Mouse (Mus musculus): ENCODE measurements around the gene Efcab9. TPM values are rescaled to one million over a fixed set of nuclear protein-coding genes. Genes with fewer than 3 reads are reported as not detected.
A peak's percentile ranks its signal among the peaks of the same experiment; 100 is the strongest.

Efcab9 gene
- total RNA-seq (2015; ENCODE audit: low replicate concordance), result not detected in 2 replicates
- not detected in 2 replicates for total RNA-seq (2017; ENCODE audit: low replicate concordance)

DNA sequence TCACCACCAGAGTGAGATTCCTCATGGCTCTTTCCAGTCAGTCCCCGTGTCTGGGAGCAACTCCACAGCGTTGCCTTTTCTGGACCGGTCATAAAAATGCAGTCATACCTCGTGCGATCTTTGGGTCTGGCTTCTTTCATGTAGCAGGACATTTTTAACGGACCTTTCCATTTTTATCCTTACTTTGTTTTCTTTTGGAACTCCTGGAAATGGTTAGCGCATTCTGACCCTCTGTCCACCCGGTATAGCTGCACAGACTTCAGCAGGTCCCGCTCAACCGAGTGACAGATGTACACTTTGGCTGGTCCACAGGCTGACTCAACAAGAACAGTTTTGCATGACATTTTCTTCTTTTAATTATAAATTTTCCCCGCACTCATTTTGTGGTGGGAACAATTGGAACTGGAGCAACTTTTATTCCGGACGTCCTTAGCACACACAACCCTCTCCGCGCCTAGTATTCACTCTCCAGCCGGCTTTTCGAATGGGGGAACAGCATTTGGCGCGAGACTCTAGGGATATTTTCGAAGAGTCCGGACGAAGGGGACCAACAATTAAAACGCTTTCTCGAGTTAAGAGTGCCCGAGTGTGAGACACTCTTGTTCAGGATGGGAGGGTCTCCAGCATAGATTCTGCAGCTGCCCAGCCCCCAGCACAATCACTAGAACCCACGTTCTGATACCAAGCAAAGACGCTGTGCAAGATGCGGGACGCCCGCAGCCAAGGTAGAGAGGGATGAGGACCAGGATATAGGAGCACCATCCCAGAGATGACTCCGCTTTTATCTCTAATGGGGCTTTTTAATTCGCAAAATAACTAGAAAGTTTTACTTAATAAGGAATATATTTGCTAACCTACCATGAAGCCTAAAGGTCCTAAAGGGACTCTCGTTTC, at the start of gene Efcab9:
Gene Efcab9 (minus strand): TSS at position 211 of the 894 bp plus-strand sequence.
- ATAC-seq (replicated peaks; ENCODE audit: low FRiP score, poor library complexity, severe bottlenecking), result no peak

DNA sequence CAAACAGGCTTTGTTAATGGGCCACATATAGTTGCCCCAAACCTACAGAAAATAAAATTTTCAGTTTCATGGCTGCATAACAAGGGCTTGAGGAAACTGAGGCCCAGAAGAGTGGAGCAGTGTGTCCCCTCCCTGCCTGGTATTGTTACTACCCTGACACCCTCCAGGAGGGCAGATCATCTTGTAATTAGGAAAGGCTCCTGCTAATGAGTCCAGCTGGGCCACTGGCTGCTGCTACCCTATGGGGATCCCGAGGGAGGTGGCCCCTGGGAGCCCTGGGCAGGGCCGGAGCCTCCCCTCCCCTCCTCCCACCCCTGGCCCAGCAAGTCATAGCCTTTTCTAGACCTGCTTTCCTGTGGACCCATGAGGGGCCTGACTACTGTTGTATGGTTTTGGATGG, 49.1 kb upstream of the Efcab9 start:
- ATAC-seq (replicated peaks; ENCODE audit: low FRiP score, poor library complexity, severe bottlenecking), result no peak

DNA sequence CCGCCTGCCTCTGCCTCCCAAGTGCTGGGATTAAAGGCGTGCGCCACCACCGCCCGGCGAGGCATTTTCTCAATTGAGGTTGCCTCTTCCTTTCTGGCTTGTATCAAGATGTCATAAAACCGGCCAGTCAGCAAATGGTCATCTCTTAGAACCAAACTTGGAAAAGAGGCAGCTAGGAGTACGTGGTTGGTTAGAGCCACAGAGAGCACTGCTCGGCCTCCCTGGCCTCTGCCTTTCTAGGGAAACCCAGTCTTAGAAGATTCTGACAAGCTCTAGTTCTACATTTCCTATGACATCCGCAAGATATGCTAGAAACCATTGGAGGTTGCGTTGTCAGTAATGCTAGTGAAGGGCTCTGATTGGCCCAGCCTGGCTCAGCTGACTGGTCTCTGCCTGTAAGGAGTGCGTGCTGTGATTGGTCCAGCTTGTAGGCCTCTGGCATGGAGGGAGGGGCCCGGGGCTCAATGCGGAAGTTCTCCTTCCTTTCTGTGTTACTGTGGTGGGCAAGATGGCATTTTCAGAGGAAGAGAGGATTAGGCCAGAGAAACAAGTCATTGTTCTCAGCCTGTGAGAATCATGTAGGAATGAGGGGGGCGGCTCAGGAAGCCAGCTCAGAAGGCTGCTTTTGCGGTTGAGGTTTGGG, 48.5 kb upstream of the Efcab9 start:
- ATAC-seq (replicated peaks; ENCODE audit: low FRiP score, poor library complexity, severe bottlenecking), result 0 out of 2 replicates have a peak, but pooled peaks have one; percentile 66

DNA sequence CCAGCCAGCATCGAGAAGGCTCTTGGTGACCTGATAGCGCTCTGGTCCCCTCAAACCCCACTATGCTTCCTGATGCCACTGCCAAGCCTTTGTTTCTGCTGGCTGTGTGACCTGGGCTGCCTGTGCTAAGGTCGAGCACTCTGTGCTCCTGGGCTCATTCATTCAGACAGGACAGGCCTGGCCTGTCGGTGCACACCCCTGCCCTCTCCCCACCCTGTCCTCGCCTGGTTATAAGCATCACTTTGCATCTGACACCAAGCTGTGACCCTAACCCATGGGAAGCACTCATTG, 44.8 kb upstream of the Efcab9 start:
- ATAC-seq (replicated peaks; ENCODE audit: low FRiP score, poor library complexity, severe bottlenecking), result no peak

DNA sequence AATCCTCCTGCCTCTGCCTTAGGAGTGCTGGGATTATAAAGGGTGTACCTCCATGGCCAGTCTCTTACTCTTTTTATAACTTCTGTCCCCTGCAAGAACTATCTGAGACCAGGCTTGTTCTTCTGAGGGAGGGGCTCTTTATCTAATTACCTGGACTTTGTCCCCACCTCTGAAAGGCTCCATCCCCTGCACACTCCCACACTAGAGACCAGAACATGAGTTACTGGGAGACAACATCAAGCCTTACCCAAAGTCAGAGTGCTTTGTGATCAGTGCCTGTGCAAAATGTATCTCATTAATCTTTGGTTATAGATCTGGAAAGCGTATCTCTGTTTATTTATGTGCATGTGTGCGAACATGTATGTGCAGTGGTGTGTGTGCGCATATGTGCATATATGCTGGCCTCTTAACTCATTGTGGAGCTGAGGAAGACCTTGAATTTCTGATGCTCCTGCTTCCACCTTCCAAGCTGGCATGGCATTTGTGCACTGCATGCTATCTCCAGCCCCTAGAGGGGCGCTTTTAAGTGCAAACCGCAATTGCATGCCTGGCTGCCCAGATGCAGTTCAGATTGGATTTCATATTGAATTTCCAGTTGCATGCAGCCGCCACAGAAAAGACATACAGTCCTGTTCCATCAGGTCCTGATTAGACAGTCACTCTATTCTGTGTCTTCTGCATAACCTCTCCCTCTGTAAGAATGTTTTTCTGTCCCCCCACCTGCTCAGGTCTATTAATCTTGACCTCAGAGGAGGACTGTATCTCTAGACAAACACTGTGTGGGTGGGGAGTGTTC, 44.3 kb upstream of the Efcab9 start:
- no peak for ATAC-seq (replicated peaks; ENCODE audit: low FRiP score, poor library complexity, severe bottlenecking)

DNA sequence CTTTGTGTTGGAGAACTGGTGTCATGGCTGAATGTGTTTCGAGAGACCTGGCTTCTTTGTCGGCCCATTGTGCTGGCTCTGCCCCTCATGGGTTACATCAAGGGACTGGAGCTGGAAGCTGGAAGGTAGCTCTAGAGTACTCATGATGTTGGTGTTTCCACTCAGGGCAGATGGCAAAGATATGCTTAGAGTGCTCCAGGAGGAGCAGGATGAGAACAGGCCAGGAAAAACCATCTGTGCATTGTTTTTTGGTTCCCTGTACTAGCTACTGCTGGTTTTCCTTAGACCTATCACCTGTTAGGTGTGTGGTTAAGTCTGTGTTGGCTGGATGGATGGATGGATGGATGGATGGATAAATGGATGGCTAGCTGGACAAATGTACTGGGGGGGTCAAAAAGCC, 41.8 kb upstream of the Efcab9 start:
- ATAC-seq (replicated peaks; ENCODE audit: low FRiP score, poor library complexity, severe bottlenecking), result no peak

DNA sequence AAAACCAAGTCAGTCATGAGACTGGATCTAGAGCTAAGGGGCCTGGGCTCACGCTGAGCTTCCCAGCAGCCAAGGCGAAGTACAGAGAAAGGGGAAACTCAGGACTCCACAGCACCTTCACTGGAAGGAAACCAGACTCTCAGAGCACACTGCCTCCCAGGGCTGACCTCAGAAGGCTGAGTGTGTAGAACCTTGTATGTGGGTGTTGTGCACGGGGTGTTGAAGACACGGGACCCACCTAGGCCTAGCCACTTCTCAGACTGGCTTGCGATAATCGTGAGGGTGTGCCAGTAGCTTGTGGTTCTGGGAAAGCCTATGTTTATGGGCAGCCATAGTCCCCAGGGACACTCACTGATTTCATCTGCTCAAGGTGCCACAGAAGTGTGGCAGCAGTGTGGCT, 39.2 kb upstream of the Efcab9 start:
- no peak for ATAC-seq (replicated peaks; ENCODE audit: low FRiP score, poor library complexity, severe bottlenecking)

DNA sequence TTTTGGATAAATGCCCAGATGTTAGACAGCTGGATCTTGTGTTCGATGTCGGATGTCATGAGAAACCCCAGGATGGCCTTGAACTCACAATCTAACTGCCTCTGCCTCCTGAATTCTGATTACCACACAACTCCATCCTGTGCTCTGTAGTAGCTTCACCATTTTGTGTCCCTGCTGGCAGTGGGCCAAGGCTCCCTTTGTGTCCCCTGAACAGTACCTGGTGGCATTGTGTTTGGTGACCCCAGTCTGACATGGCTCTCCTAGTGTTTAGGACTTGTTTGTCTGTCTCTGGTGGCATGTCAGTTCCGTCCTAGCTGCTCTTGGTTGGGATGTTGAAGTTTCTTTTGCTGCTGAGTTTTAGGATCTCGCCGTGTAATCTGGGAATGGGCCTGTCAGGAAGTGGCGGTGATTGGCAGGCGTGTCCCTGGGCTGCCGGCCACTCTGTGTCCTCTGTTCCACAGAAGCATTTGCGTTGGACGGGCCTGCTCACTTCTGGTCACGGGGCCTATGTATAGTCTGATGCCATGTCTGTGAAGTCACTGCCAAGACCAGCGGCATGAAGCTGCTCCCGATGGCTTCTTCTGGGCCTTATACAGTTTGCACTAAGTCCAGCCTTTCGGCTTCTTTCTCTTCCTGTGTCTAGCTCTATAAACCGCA, 36.9 kb upstream of the Efcab9 start:
- ATAC-seq (replicated peaks; ENCODE audit: low FRiP score, poor library complexity, severe bottlenecking), result no peak

DNA sequence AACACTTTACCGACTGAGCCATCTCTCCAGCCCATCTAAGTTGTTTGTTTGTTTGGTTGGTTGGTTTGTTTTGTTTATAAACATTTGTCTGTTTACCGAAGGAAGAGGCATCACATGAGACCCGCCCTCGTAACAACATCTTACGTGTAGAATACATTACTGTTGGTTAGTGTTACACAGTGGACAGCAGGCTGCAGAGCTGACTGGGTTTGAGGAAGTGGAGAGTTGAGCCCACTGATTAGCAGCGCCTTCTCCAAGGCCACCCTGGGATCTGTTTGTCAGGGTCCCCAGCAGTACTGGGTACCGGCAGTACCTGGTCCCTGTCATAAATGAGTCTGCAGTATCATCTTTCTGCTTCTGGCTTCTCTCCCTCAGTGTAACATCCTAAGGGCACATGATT, 36.2 kb upstream of the Efcab9 start:
- no peak for ATAC-seq (replicated peaks; ENCODE audit: low FRiP score, poor library complexity, severe bottlenecking)

DNA sequence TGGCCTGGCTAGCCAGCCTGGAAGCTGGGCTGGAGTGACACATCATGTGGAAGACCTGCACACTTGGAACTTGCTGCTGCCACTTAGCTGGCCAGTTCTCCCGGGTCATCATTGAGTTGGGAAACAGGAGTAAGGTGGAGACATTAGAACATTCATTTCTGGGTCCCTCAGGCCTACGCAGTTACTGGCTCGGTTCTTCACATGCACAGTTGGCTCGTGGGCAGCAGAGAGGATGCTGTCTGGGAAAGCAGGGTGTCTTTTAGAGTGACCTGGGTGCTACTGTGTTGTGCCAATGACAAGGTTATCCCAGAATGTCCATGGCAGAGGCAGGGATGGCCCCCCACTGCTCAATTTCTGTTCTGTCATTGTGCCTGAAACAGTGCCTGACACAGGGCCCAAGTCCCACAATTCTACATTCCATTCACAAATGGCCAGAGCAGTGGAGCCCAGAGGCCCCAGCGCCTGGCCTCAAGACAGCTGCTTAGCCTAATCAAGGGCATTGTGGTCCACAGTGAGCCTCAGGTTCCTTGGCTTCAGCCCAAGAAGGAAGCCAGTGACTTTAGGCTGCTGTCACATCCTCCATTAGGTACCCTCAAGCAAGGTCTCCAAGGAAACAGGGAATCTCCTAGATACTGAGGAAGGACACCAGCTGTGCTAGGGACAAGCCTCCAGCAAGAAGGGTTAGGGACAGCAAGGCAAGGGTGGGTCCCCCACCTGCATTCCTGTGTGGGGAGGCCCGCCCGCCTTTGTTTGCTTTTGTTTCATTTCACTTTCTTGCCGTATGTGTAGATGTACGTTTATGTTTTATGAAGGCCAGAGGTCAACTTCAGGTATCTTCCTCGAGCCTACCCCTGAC, 35.3 kb upstream of the Efcab9 start:
- no peak for ATAC-seq (replicated peaks; ENCODE audit: low FRiP score, poor library complexity, severe bottlenecking)

DNA sequence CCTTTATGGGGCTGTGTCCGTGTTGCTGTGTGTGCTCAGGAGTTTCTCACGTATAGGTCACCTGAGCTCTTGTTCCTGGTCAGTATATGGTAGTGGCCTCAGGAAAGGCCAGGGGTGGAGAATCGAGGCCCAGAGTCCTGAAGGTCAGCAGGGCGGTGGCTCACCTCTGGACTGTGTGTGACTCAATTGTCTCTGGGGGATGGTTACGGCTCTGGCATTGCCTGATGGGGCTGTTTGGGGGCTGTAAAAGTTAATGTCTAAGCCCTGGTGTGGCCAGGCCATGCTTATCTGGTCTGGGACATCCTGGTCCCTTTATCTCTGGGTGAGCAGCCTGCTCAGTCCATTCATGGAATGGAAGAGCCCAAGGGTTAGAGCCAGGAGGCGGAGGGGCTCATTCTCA, 34.3 kb upstream of the Efcab9 start:
- no peak for ATAC-seq (replicated peaks; ENCODE audit: low FRiP score, poor library complexity, severe bottlenecking)

DNA sequence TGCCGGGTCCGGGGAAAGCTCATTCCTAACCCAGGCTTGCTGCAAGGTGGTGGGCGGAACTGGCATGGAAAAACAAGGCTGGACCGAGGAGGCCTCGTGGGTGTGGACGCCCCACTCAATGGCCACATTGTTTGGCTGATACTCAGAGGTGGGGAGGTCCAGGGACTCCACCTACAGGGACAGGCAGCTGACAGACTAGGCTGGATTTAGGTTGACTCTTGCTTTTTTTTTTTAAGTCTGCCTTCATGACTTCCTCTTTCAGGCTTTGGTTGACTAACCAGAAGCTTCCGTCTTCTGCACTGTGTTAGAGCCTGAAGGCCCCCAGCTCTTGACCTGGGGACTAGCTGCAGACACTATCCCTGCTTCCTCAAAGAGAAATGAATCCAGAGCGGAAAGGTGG, 33.2 kb upstream of the Efcab9 start:
- ATAC-seq (replicated peaks; ENCODE audit: low FRiP score, poor library complexity, severe bottlenecking), result no peak

DNA sequence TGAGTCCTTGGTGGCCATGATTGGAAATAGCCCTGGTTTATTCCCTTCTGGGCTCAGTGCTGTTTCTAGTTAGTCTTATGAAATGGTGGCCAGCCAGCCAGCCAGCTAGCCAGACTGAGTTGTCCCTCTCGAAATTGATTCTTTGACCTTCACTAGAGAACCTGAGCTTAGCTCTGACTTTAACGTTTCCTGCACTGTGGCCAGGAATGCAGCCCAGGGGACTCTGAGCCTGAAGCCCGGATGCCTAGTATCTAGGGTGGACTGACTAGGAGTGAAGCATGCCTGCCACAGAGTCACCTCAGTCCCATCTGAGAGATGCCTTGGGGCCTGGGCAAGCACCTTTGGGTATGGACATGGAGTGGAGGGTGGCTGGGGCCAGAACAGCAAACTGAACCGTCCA, 32.7 kb upstream of the Efcab9 start:
- ATAC-seq (replicated peaks; ENCODE audit: low FRiP score, poor library complexity, severe bottlenecking), result no peak

DNA sequence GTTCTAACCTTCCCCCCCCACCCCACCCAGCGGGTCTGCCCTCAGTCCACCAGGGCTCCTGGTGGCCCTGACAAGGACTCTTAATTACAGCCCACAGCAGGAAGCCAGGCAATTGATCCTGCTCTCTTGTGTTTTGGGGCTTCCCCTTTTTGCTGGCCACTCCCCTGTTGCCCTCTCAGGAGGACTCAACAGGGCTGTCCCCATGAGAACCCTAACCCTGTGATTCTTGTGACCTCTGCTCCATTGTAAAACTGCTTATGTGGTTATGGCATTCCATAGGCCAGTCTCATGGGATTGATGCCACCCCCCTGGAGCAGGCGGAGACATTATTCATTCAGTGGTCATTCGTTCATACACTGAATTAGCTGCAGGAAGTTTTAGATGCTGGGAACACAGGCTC, 31.8 kb upstream of the Efcab9 start:
- no peak for ATAC-seq (replicated peaks; ENCODE audit: low FRiP score, poor library complexity, severe bottlenecking)

DNA sequence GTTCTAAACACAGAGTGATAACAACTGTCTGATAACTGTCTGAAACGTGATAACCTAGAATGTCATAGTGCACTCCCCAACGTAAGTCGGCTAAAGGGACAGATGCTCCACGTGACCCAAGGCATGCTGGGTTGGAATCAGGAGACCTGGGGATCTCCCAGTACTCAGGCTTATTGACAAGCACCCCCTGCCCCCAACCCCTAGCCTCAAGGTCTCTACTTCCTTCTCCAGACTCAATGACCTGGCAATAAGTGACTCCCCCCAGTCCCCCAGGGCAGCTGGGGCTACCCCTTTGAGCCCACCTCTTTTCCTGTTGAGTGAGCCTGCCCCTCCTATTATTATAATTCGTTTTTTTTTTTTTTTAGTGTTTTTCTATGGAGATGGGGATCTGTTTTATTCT, 30.8 kb upstream of the Efcab9 start:
- no peak for ATAC-seq (replicated peaks; ENCODE audit: low FRiP score, poor library complexity, severe bottlenecking)

DNA sequence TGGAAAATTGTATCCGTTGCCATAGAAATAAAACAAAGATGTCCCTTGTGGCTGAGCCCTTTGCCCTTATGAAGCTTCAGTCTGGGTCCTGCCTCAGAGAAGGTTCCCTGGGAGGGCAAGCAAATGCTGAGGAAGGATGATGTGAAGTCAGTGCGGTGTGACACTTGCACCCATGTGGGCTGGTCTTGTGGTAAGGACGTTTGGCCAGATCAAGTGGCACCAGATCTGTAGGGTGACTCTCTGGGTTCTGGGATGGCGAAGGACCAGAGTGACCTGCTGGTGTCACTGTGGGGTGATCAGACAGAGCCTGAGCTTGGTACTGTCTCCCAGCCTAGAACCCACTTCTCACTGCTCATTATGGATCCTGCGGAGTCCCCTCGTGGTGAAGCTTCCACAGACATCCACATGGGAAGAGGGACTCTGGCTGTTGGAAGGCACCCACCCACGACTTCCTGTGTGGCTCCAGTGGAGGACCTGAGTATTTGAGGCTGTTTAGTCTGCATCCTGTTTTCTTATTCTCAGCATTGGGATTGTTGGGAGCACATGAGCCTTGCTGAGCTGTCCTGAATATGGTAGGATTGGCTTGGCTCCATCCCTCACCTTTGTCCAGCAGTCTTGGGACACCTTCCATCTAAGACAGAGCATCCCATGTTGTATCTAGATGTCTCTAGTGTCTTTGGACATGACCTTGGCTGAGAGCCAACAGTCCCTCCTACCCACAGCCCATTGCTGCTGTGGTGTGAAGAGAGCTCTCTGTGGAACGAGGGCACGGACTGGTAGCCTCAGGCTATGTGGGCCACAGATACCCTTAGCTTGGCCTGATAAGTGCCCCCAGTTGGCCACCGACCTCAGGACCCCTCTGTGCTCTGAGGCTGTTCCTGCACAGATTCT, 29.8 kb upstream of the Efcab9 start:
- ATAC-seq (replicated peaks; ENCODE audit: low FRiP score, poor library complexity, severe bottlenecking), result no peak

DNA sequence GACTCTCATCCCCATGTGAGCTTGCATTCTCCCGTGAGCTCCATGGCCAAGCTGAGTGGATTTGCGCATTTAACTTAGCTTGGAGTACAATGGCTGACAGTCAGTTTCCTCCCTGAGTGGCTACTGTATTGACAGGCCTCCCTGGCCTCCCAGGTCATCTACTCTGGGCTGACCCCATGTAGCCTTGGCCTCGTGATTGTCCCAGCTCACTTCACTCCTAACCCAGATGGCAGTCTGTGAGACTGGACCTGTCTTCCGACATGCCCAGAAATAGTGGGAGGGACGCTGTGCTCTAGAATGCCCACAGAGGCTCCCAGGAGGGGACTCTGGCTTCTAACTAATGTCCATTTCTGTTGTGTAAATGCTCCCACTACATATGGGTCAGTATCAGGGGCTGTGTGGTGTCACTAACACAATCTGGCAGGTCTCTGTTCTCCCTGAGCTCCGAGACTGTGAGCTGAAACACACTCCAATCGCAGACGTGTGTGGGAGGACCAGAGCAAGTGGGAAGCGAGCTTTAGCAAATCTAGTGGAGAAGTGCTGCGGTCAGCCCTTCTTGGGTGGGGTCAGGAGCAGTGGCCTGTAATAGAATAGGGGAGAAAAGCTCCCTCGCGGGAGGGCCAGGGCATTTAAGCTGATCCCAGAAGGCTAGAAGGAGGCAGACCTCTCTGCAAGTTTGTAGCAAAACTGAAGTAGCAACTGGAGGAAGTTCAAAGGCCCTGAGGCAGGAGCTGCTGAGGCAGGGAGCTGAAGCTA, 28.3 kb upstream of the Efcab9 start:
- ATAC-seq (replicated peaks; ENCODE audit: low FRiP score, poor library complexity, severe bottlenecking), result no peak

DNA sequence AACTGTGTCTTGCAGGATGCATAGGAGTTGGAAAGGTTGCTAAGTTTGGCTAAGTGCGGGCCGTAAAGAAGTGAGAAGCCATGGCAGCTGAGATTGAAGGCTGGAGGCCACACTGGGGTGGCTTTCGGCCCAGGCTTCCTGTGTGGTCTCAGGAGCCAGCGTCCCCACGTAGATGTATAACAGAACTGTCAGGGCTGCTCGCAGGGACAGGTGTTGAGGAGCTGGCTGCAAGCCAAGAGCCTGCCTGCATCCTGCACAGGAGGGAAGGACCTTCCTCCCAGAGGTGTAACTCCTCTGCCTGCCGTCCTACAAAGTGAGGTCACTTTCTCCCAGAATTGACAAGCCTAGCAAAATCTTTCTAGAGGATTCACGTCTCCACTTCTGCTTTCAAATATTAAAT, 26.8 kb upstream of the Efcab9 start:
- ATAC-seq (replicated peaks; ENCODE audit: low FRiP score, poor library complexity, severe bottlenecking), result no peak

All from erythroblast, adult 5-6 weeks (primary cell).